Mouse (Mus musculus) lung, adult 2 months (tissue): ENCODE measurements around the gene Zfp827. TPM values are rescaled to one million over a fixed set of nuclear protein-coding genes. Genes with fewer than 3 reads are reported as not detected.

Source experiments
- DNase-seq: peaks from one replicate; pipeline ENCODE4 v3.0.0; 2022
- H3K4me1 ChIP-seq: fragments of 200-500 bp; 2 replicates; pipeline ENCODE4 v1.6.1; 2011; ENCODE audit warnings: low read length; ENCODE audit not compliant: control insufficient read depth, insufficient read depth
- H3K4me3 ChIP-seq: fragments of 200-500 bp; replicated peaks from 2 replicates; pipeline ENCODE3; 2011; ENCODE audit warnings: low read depth, mild to moderate bottlenecking, control low read depth, low read length; ENCODE audit errors: extremely low read depth
- CTCF ChIP-seq: fragments of 200-500 bp; IDR thresholded peaks from 2 replicates; pipeline ENCODE4 v1.5.1; 2011; ENCODE audit warnings: mild to moderate bottlenecking, low read length, control low read depth; ENCODE audit not compliant: insufficient read depth
- POLR2A ChIP-seq: fragments of 200-500 bp; IDR thresholded peaks from 2 replicates; pipeline ENCODE4 v1.6.1; 2011; ENCODE audit warnings: low read depth, mild to moderate bottlenecking, control low read depth, low read length, borderline replicate concordance; ENCODE audit errors: extremely low read depth
- WGBS: fragments of 180-500 bp; shearing (Covaris S2); methylation state at CpG from one replicate; pipeline ENCODE4 v1.1.7; 2018; 5-methylcytosine and 5-hydroxymethylcytosine counted together
- polyA plus RNA-seq: library from polyadenylated mRNA; depleted of rRNA; stranded (reverse); fragments of >200 nt; gene quantifications from 2 replicates; pipeline ENCODE4 v1.2.3, GENCODE M21; 2012

Gene Zfp827
- polyA plus RNA-seq, 1 experiment: 9.6 TPM

- 51% methylated on average over 4 of the region's 4 CpGs for WGBS
- Histone ChIP-seq H3K4me3 (no peak overlapping the region), H3K4me1 (no peaks in the 10 kb centered on the region)
- TF ChIP-seq POLR2A: no peak
- no peak for TF ChIP-seq CTCF
- DNase-seq: no peak
These were observed 31.1 kb downstream of the Zfp827 start for GRCm38 (mm10) chr8:79059361-79059760.

- TF ChIP-seq CTCF (no peak), POLR2A (no peak)
- no peak for DNase-seq
- Histone ChIP-seq H3K4me3 (no peak overlapping the region), H3K4me1 (no peaks in the 10 kb centered on the region)
- WGBS: 83% methylated on average over 19 of the region's 19 CpGs
These were observed 31.9 kb downstream of the Zfp827 start for GRCm38 (mm10) chr8:79060013-79060609.

- TF ChIP-seq CTCF: no peak
- DNase-seq: no peak
- Histone ChIP-seq H3K4me1 (no peaks in the 10 kb centered on the region), H3K4me3 (no peak overlapping the region)
- WGBS: 94% methylated on average over 2 of the region's 2 CpGs
These were observed 37.7 kb downstream of the Zfp827 start for GRCm38 (mm10) chr8:79065924-79066323.

DNA sequence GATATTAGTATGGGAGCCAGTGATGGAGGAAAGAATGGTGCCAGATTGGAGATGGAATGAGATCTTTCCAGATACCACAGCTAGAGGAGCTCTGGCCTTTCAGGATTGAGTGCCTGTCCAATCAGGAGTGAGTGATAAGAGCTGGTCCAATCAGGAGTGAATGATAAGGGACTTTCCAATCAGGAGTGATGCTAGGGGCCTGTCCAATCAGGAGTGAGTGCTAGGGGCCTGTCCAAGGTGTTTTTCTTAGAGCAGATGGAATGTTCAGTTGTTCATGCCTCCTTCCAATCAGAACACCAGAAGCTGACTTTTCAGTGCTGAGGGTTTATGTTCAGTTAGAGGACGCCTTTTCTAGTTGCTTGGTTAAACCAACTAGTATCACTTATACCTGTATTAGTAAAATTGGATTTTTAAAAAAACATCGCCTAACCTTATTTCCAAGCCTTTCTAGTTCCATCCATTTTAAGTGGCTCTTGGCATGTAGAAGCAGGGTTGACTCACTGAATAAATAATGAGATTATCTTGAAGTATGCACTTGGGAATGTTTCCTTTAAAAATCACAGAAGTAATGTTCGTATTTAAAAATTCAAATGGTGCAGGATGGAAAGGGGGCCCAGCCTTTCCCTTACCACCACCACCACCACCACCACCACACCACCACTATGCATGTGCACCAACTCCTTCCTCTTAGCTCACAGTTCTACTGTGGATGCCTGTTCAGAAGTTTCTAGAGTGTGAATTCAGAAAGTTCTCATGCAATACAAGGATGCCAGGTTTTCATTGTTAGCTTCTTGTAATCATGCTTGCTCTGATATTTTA, 39.8 kb downstream of the Zfp827 start:
- Histone ChIP-seq H3K4me3 (no peak overlapping the region), H3K4me1 (no peaks in the 10 kb centered on the region)
- 75% methylated on average over 3 of the region's 3 CpGs for WGBS
- no peak for TF ChIP-seq POLR2A
- TF ChIP-seq CTCF: no peak
- no peak for DNase-seq

DNA sequence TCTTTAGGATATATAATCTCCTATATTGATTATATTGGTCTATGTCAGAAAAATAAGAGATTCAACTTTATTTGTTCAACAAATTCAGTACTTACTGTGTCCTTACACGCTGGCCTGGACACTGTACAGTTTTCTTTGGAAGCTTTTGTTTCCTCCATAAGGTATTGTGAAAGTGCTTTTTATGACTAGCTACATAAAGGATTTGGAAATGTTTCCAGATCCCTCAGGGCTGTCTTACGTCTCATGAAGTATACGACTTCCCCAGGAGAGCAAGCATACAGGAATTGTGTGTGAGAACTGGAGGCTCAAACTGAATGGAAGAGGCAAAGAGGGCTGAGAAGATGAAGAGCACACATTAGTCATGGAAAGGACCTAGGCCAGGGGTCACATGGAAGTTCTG, 45.1 kb downstream of the Zfp827 start:
- TF ChIP-seq CTCF: no peak
- TF ChIP-seq POLR2A: no peak
- DNase-seq: no peak
- Histone ChIP-seq H3K4me3 (no peak overlapping the region), H3K4me1 (no peaks in the 10 kb centered on the region; the same call in none of the 2 replicates)
- 80% methylated on average over 3 of the region's 3 CpGs for WGBS

DNA sequence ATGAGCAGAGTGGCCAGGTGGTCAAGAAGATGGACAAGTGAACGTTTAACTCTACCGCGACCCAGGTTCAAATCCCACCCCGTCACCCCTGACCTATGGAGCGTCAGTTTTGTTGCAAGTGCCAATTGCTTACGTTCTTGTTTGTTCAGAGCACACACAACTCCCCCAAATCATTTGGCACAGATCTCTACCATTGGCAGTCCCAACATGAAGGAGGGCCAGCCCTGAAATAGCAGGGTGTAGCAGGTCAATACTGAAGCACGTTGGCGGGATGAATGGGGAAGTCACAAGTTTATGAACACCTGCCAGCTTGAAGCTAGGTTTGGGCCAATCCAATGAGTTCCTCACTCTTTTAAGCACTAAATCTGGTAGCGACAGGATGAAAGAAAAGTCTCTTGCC, 46.7 kb downstream of the Zfp827 start:
- no peaks in the 10 kb centered on the region; the same call in none of the 2 replicates for H3K4me1 ChIP-seq

GRCm38 (mm10) chr8:79077256-79077655, 49.0 kb downstream of the Zfp827 start:
- DNase-seq: no peak
- peaks cover under 1% of the 10 kb centered on the region for H3K4me1 ChIP-seq
- 78% methylated on average over 5 of the region's 5 CpGs for WGBS
- H3K4me3 ChIP-seq: no peak overlapping the region
- TF ChIP-seq CTCF (no peak), POLR2A (no peak)

More for the DNA sequence above, 46.7 kb downstream of the Zfp827 start:
- WGBS: 68% methylated on average over 9 of the region's 9 CpGs
- no peak for DNase-seq
- no peak overlapping the region for H3K4me3 ChIP-seq
- TF ChIP-seq POLR2A: no peak
- no peak for TF ChIP-seq CTCF

- Histone ChIP-seq H3K4me1 (peaks cover 12% of the 10 kb centered on the region), H3K4me3 (no peak overlapping the region)
- TF ChIP-seq CTCF: no peak
- TF ChIP-seq POLR2A: no peak
- WGBS: 79% methylated on average over 11 of the region's 11 CpGs
- no peak for DNase-seq
These were observed 50.4 kb downstream of the Zfp827 start for GRCm38 (mm10) chr8:79078556-79079195.

GRCm38 (mm10) chr8:79079196-79079561, 50.9 kb downstream of the Zfp827 start:
- no peak for DNase-seq
- peaks cover 14% of the 10 kb centered on the region for H3K4me1 ChIP-seq
- H3K4me3 ChIP-seq: no peak overlapping the region
- WGBS: 89% methylated on average over 3 of the region's 3 CpGs
- no peak for TF ChIP-seq POLR2A
- no peak for TF ChIP-seq CTCF
